Mouse (Mus musculus) adrenal gland, postnatal 10 days (tissue): ENCODE data around the gene Gpr179. TPM values are rescaled to one million over a fixed set of nuclear protein-coding genes. Genes with fewer than 3 reads are reported as not detected.

Experiments used
- DNase-seq: peaks from one replicate; pipeline ENCODE4 v3.0.0; 2021; ENCODE audit warnings: mixed read lengths
- total RNA-seq, 2 experiments: library from RNA; stranded (reverse); gene quantifications; 2 replicates each; pipeline ENCODE4 v1.2.3; 2021

Gene Gpr179
- total RNA-seq, 2 experiments from 2014 or later, result 3.0 to 3.4 TPM

- DNase-seq, result no peak
These were observed 65.8 kb downstream of the Gpr179 start for GRCm38 (mm10) chr11:97285852-97286775.

- DNase-seq, result no peak
These were observed 67.0 kb downstream of the Gpr179 start for GRCm38 (mm10) chr11:97284854-97285253.

GRCm38 (mm10) chr11:97282179-97282578 lies 69.7 kb downstream of the Gpr179 start:
- no peak for DNase-seq

Other genes starting within 250 kb of the Gpr179 start
- gene Tbx21, start 236.7 kb downstream of the Gpr179 start, total RNA-seq, result under 1 TPM; 0.21 to 0.64 TPM
- 10 to 100 TPM; 20.9 to 25.4 TPM for gene Tbkbp1, start 200.6 kb downstream of the Gpr179 start, total RNA-seq
- gene Kpnb1, start 164.2 kb downstream of the Gpr179 start, total RNA-seq, result 100 to 1,000 TPM; 109 to 115 TPM
- gene Npepps, start 71.4 kb downstream of the Gpr179 start, total RNA-seq, result 10 to 100 TPM; 63.2 to 68.3 TPM
- 10 to 100 TPM; 40.1 to 52.8 TPM for gene Mrpl45, start 36.4 kb downstream of the Gpr179 start, total RNA-seq
- gene Socs7, start 10.5 kb upstream of the Gpr179 start, total RNA-seq, result 10 to 100 TPM; 16.9 to 20.1 TPM
- gene Arhgap23, start 63.5 kb upstream of the Gpr179 start, total RNA-seq, result 10 to 100 TPM; 30.9 to 32.3 TPM
- under 1 TPM in 1 of 2 experiments, not detected in 1; 0.18 TPM for gene 4933428G20Rik, start 148.3 kb upstream of the Gpr179 start, total RNA-seq
- gene Srcin1, start 224.1 kb upstream of the Gpr179 start, total RNA-seq, result 10 to 100 TPM in 1 of 2 experiments, 1 to 10 TPM in 1; 7.1 to 10.1 TPM